Mouse (Mus musculus): ENCODE results near the gene Mybbp1a. TPM values are rescaled to one million over a fixed set of nuclear protein-coding genes. Genes with fewer than 3 reads are reported as not detected.

The Mybbp1a gene
- polyA plus RNA-seq, 1 experiment from 2014 or later, result 61.9 TPM

DNA sequence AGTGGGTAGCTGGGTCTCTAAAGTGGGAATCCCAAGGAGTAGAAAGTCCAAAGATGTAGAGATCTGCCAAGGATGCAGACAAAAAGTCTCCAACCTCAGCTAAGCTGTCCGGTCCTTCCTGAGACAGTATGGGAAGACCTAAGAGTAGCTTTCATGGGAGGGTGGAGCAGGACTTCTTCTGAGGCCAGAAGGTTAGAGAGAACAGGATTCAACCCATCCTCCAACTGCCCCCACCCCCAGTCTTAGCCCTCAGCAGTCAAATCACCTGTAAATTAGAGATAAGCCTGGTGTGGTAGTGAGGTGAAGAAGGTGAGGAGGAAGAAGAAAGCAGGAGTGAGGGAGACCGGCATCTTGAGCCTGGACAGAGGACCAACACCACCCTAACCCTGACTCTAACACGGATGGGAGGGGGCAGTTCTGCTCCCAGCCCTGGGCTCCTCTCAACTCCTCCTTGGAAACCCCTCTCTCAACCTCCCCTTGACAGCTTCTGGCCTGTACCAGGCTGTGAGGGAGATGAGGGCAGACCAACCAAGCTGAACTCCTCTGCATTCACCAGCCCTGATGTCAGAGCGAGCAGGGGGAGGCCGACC lies 27.5 kb upstream of the Mybbp1a start:
- no peak for ATAC-seq (ENCODE audit: insufficient number of reproducible peaks, insufficient read depth, low FRiP score, low read depth)
- H3K27me3 ChIP-seq (ENCODE audit: control insufficient read depth, insufficient read depth, low read length), result no peaks in the 10 kb centered on the region
- H3K4me3 ChIP-seq (ENCODE audit: control insufficient read depth in 1 of 2, insufficient read depth in 1 of 2, low read depth in 1 of 2, low read length in 2 of 2), result 0 out of 4 replicates have a peak overlapping the region, but pooled peaks of 1 of the 2 experiments have one; percentile 5
- peaks cover 73 to 77% of the 10 kb centered on the region in 2 experiments for H3K4me1 ChIP-seq (ENCODE audit: control insufficient read depth in 2 of 2, insufficient read depth in 2 of 2, low read length in 2 of 2)
- peak overlapping the region; percentile 58 to 96; a peak in 3 of 4 replicates for H3K27ac ChIP-seq (replicated peaks in 1 of 2; ENCODE audit: control insufficient read depth in 1 of 2, insufficient read depth in 1 of 2, low read depth in 2 of 2, low read length in 2 of 2)
- 62% methylated on average over 5 of the region's 5 CpGs for WGBS
- peak overlapping the region; percentile 47 for H3K9ac ChIP-seq (ENCODE audit: low read length)
- H3K36me3 ChIP-seq (ENCODE audit: control insufficient read depth, insufficient read depth, low read length), result no peaks in the 10 kb centered on the region
- no peaks in the 10 kb centered on the region for H3K9me3 ChIP-seq (ENCODE audit: control insufficient read depth, low read length)
- H3K4me2 ChIP-seq (ENCODE audit: low read length), result peak overlapping the region; percentile 19

DNA sequence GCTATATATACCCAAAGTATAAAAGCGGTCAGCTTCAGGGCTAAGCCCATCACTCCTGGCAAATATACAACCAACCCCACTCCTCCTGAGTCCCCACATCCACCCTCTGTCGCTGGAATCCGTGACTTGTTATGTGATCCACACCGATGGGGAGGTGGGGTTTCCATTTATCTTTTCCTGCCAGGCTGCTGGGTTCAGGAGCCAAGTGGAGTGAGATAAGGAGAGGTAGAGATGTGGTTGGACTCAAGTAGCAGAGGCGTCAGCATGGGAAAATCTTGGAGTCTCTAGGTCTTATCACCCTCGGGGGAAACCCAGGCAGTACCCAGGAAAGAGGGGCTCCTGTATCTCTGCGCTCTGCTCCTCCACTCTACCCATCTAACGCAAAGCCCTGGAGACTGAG lies 26.0 kb upstream of the Mybbp1a start:
- Histone ChIP-seq H3K9me3 (ENCODE audit: control insufficient read depth, low read length) (no peaks in the 10 kb centered on the region), H3K36me3 (ENCODE audit: control insufficient read depth, insufficient read depth, low read length) (no peaks in the 10 kb centered on the region), H3K27ac (replicated peaks in 1 of 2; ENCODE audit: control insufficient read depth in 1 of 2, insufficient read depth in 1 of 2, low read depth in 2 of 2, low read length in 2 of 2) (peak overlapping the region; percentile 37 to 40), H3K4me2 (ENCODE audit: low read length) (peak overlapping the region; percentile 6), H3K9ac (ENCODE audit: low read length) (no peak overlapping the region), H3K4me1 (ENCODE audit: control insufficient read depth in 2 of 2, insufficient read depth in 2 of 2, low read length in 2 of 2) (peaks cover 64 to 71% of the 10 kb centered on the region in 2 experiments), H3K27me3 (ENCODE audit: control insufficient read depth, insufficient read depth, low read length) (no peaks in the 10 kb centered on the region), H3K4me3 (ENCODE audit: control insufficient read depth in 1 of 2, insufficient read depth in 1 of 2, low read depth in 1 of 2, low read length in 2 of 2) (no peak overlapping the region)
- no peak for ATAC-seq (ENCODE audit: insufficient number of reproducible peaks, insufficient read depth, low FRiP score, low read depth)
- 9% methylated on average over 8 of the region's 8 CpGs for WGBS

DNA sequence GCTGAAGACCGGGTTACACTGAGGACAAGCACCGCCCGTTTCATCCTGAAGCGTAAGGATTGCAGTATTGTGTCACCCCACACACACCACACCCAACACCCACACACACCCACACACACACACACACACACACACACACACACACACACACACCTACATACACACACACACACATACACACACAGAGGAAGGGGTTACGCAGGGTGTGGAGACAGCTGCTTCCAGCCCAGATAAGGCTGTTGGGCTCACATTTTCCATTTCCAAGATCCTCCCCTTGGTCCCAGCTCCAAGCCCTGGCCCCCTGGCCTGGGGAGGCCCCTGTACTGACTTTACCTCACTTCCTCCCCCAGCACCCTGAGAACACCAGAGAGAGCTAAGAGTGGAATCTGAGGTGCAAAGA lies 24.5 kb upstream of the Mybbp1a start:
- no peak overlapping the region for H3K4me2 ChIP-seq (ENCODE audit: low read length)
- ATAC-seq (ENCODE audit: insufficient number of reproducible peaks, insufficient read depth, low FRiP score, low read depth), result peak; percentile 79
- peak overlapping the region; percentile 63 to 68 for H3K27ac ChIP-seq (replicated peaks in 1 of 2; ENCODE audit: control insufficient read depth in 1 of 2, insufficient read depth in 1 of 2, low read depth in 2 of 2, low read length in 2 of 2)
- WGBS, result 38% methylated on average over 5 of the region's 5 CpGs
- H3K9ac ChIP-seq (ENCODE audit: low read length), result no peak overlapping the region
- no peaks in the 10 kb centered on the region for H3K36me3 ChIP-seq (ENCODE audit: control insufficient read depth, insufficient read depth, low read length)
- H3K4me1 ChIP-seq (ENCODE audit: control insufficient read depth in 2 of 2, insufficient read depth in 2 of 2, low read length in 2 of 2), result peaks cover 64 to 71% of the 10 kb centered on the region in 2 experiments
- no peaks in the 10 kb centered on the region for H3K9me3 ChIP-seq (ENCODE audit: control insufficient read depth, low read length)
- H3K27me3 ChIP-seq (ENCODE audit: control insufficient read depth, insufficient read depth, low read length), result no peaks in the 10 kb centered on the region
- no peak overlapping the region for H3K4me3 ChIP-seq (ENCODE audit: control insufficient read depth in 1 of 2, insufficient read depth in 1 of 2, low read depth in 1 of 2, low read length in 2 of 2)

DNA sequence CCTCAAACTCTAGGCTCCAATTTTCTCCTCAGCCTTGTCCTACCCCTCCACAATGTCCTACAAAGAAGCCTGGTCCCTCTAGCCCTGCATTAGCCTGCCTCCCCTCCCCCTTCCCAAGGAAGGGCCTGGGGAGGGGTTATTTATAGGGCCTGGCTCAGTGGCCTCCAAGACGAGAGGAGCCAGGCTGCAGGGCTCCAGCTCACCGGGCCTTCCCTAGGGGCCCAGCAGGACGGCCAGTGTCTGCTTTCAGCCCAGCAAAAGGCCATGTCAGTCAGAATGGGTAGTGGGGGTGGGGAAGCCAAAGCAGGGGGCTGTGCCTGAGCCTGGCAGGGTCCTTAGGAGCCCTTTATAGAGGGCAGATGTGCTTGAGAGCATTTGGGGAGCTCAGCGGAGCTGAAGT lies 23.8 kb upstream of the Mybbp1a start:
- Histone ChIP-seq H3K36me3 (ENCODE audit: control insufficient read depth, insufficient read depth, low read length) (no peaks in the 10 kb centered on the region), H3K9ac (ENCODE audit: low read length) (peak overlapping the region; percentile 27; the same call in 1 of the 2 replicates), H3K9me3 (ENCODE audit: control insufficient read depth, low read length) (no peaks in the 10 kb centered on the region), H3K27ac (replicated peaks in 1 of 2; ENCODE audit: control insufficient read depth in 1 of 2, insufficient read depth in 1 of 2, low read depth in 2 of 2, low read length in 2 of 2) (peak overlapping the region; percentile 63 to 68), H3K4me2 (ENCODE audit: low read length) (no peak overlapping the region), H3K27me3 (ENCODE audit: control insufficient read depth, insufficient read depth, low read length) (no peaks in the 10 kb centered on the region), H3K4me1 (ENCODE audit: control insufficient read depth in 2 of 2, insufficient read depth in 2 of 2, low read length in 2 of 2) (peaks cover 58 to 64% of the 10 kb centered on the region in 2 experiments), H3K4me3 (ENCODE audit: control insufficient read depth in 1 of 2, insufficient read depth in 1 of 2, low read depth in 1 of 2, low read length in 2 of 2) (no peak overlapping the region)
- ATAC-seq (ENCODE audit: insufficient number of reproducible peaks, insufficient read depth, low FRiP score, low read depth), result no peak
- 14% methylated on average over 4 of the region's 4 CpGs for WGBS

DNA sequence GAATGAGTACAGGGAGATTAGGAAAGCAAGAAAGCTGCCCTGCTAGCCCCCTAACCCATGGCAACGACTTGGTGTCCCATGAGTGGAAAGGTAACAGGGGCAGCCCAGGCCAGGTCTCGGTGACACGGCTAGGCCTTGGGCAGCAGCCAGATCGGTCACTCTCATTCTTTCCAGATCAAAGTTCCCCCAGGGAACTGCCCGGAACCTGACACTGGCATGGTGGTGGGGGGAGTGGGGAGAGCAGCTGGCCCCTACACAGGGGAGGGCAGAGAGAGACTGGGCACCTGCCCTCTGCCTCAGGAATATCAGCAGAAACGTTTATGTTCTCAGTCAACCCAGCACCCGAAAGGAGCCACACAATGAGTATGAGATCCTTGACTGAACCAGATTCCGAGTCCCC lies 22.9 kb upstream of the Mybbp1a start:
- H3K4me1 ChIP-seq (ENCODE audit: control insufficient read depth in 2 of 2, insufficient read depth in 2 of 2, low read length in 2 of 2), result peaks cover 51 to 56% of the 10 kb centered on the region in 2 experiments
- no peak for ATAC-seq (ENCODE audit: insufficient number of reproducible peaks, insufficient read depth, low FRiP score, low read depth)
- H3K36me3 ChIP-seq (ENCODE audit: control insufficient read depth, insufficient read depth, low read length), result no peaks in the 10 kb centered on the region
- H3K9ac ChIP-seq (ENCODE audit: low read length), result no peak overlapping the region; the same call in 1 of the 2 replicates
- H3K4me2 ChIP-seq (ENCODE audit: low read length), result no peak overlapping the region
- WGBS, result 32% methylated on average over 8 of the region's 8 CpGs
- H3K27me3 ChIP-seq (ENCODE audit: control insufficient read depth, insufficient read depth, low read length), result no peaks in the 10 kb centered on the region
- H3K27ac ChIP-seq (replicated peaks in 1 of 2; ENCODE audit: control insufficient read depth in 1 of 2, insufficient read depth in 1 of 2, low read depth in 2 of 2, low read length in 2 of 2), result 0 out of 4 replicates have a peak overlapping the region, but pooled peaks of 1 of the 2 experiments have one; percentile 68
- H3K4me3 ChIP-seq (ENCODE audit: control insufficient read depth in 1 of 2, insufficient read depth in 1 of 2, low read depth in 1 of 2, low read length in 2 of 2), result no peak overlapping the region
- no peaks in the 10 kb centered on the region for H3K9me3 ChIP-seq (ENCODE audit: control insufficient read depth, low read length)

DNA sequence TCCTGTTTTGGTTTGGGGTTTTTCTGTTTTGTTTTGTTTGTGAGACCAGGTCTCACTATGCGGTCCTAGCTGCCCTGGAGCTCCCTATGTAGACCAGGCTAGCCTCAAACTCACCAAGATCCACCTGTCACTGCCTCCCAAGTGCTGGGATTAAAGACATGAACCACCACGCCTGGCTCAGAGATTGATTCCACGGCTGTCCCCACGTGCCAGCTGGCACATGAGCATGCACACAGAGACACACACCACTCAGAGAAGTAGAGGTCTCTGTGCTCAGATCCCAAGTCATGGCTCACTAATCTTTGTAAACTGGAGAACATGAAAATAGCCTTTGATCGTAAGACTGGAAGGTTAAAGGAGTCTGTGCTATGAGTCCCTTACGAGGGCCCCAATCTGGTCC lies 22.1 kb upstream of the Mybbp1a start:
- Histone ChIP-seq H3K9me3 (ENCODE audit: control insufficient read depth, low read length) (no peaks in the 10 kb centered on the region), H3K4me3 (ENCODE audit: control insufficient read depth in 1 of 2, insufficient read depth in 1 of 2, low read depth in 1 of 2, low read length in 2 of 2) (no peak overlapping the region), H3K36me3 (ENCODE audit: control insufficient read depth, insufficient read depth, low read length) (no peaks in the 10 kb centered on the region), H3K9ac (ENCODE audit: low read length) (no peak overlapping the region), H3K27me3 (ENCODE audit: control insufficient read depth, insufficient read depth, low read length) (no peaks in the 10 kb centered on the region), H3K4me1 (ENCODE audit: control insufficient read depth in 2 of 2, insufficient read depth in 2 of 2, low read length in 2 of 2) (peaks cover 43 to 48% of the 10 kb centered on the region in 2 experiments), H3K27ac (replicated peaks in 1 of 2; ENCODE audit: control insufficient read depth in 1 of 2, insufficient read depth in 1 of 2, low read depth in 2 of 2, low read length in 2 of 2) (no peak overlapping the region), H3K4me2 (ENCODE audit: low read length) (no peak overlapping the region)
- no peak for ATAC-seq (ENCODE audit: insufficient number of reproducible peaks, insufficient read depth, low FRiP score, low read depth)
- WGBS, result 88% methylated on average over 6 of the region's 6 CpGs

DNA sequence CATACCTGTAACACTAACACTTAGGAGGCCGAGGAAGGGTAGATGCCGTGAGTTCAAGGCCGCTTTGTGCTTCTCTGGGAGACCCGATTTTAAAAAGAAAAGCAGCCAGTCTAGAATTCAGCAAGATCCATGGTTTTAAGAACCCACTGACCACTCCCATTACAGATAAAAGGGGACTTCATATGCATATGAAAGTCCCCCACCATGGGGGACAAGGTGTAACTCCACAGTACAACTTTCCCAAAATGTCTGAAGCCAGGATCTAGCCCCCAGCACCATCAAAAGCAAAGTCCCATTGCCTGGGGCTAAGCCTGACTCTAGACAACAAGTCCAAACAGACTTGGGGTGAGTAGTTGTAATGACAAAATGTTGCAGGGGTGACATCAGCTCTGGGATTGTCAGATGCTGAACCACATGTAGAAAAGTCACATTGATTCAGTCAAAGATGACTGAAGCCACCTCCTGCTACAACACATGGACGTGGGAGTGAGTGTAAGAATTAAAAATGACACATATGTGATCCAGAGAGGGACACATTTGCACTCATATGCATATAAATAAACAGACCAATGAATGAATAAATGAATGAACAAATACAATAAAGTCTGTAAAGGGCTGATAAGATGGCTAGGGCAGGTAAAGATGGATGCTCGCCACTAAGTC lies 20.6 kb upstream of the Mybbp1a start:
- Histone ChIP-seq H3K36me3 (ENCODE audit: control insufficient read depth, insufficient read depth, low read length) (no peaks in the 10 kb centered on the region), H3K4me3 (ENCODE audit: control insufficient read depth in 1 of 2, insufficient read depth in 1 of 2, low read depth in 1 of 2, low read length in 2 of 2) (no peak overlapping the region), H3K9me3 (ENCODE audit: control insufficient read depth, low read length) (no peaks in the 10 kb centered on the region), H3K4me2 (ENCODE audit: low read length) (no peak overlapping the region), H3K27me3 (ENCODE audit: control insufficient read depth, insufficient read depth, low read length) (no peaks in the 10 kb centered on the region), H3K27ac (replicated peaks in 1 of 2; ENCODE audit: control insufficient read depth in 1 of 2, insufficient read depth in 1 of 2, low read depth in 2 of 2, low read length in 2 of 2) (no peak overlapping the region), H3K9ac (ENCODE audit: low read length) (no peak overlapping the region), H3K4me1 (ENCODE audit: control insufficient read depth in 2 of 2, insufficient read depth in 2 of 2, low read length in 2 of 2) (peaks cover 28 to 33% of the 10 kb centered on the region in 2 experiments)
- 89% methylated on average over 6 of the region's 6 CpGs for WGBS
- ATAC-seq (ENCODE audit: insufficient number of reproducible peaks, insufficient read depth, low FRiP score, low read depth), result no peak
